Mouse (Mus musculus): ENCODE data around the gene Thoc5. TPM values are rescaled to one million over a fixed set of nuclear protein-coding genes. Genes with fewer than 3 reads are reported as not detected.

Gene Thoc5
- total RNA-seq, 2 experiments from 2014 or later: 33.3 to 33.6 TPM

DNA sequence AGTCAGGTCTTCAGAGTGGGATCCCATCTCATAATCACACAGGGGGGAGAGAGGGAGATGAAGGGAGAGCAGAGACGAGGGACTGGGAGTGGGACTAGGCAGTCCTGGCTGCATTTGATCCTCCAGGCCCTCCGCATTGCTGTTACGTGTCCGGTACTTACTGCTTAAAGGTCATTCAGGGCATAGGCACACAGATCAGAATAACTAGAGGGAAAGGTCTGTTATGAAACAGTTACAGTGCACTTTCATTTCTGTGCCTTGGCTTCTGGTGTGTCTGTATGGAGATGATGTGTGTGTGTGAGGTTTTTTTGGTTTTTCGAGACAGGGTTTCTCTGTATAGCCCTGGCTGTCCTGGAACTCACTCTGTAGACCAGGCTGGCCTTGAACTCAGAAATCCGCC lies 11.1 kb downstream of the Thoc5 start:
- DNase-seq: no peak

DNA sequence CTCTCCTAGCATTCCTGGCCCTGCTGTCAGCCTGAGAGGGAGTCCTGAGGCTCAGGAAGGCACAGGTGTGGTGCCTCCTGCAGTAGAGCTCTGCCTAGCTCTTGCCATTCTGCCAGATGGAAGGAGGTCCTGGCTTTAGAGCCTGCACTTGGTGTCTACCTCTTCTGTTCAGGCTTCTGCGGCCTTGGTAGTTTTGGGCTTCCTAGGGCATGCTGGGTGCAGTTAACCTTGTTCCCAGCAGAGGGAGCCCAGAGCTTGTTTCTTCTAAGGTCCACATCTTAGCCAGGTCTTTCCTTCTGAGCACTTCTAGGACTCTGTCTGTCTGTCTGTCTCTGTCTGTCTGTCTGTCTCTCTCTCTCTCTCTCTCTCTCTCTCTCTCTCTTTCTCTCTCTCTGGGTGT lies 20.9 kb downstream of the Thoc5 start:
- peak; percentile 68 to 78 for DNase-seq

DNA sequence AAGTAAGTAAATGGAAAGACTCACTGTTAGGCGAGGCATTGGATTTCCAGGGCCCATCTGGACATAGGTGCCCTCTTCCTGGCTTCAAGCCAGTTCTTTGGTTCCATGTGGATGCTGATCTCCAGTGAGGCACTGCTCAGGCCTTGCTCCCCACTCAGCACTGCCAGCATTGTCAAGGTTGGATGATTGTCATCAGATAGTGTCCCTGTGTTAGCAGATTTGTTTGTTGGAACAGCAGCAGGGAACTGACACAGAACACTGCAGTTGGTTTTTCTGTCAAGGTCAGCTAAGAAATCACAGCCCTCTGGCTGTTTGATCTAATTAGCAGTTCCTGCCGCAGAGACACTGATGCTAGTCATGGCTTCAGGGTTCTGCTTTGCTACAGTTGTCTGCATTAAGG lies 26.2 kb downstream of the Thoc5 start:
- peak; percentile 37 to 53 for DNase-seq

- DNase-seq: peak in 1 of 2 experiments; percentile 34
Measured at GRCm38 (mm10) chr11:4921751-4922150, 26.6 kb downstream of the Thoc5 start.

DNA sequence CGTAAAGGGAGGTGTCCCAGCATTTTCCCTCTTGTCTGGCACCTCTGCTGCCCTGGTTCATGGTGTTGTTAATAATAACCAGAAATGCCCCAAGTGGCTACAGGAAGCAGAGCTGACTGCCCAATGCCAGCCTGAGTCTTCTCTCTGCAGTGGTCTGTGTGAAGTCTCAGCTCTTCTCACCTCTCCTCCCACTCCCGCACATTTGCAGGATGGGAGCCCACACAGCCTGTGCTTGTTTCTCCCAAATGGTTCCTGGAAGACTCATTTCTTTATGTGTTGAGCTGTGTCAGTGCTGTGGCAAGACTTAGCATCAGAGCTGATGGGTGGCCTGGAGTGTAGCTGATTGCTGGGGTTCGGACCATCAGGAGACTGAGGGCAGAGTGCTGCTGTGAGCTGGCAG lies 32.1 kb downstream of the Thoc5 start:
- DNase-seq: no peak

DNA sequence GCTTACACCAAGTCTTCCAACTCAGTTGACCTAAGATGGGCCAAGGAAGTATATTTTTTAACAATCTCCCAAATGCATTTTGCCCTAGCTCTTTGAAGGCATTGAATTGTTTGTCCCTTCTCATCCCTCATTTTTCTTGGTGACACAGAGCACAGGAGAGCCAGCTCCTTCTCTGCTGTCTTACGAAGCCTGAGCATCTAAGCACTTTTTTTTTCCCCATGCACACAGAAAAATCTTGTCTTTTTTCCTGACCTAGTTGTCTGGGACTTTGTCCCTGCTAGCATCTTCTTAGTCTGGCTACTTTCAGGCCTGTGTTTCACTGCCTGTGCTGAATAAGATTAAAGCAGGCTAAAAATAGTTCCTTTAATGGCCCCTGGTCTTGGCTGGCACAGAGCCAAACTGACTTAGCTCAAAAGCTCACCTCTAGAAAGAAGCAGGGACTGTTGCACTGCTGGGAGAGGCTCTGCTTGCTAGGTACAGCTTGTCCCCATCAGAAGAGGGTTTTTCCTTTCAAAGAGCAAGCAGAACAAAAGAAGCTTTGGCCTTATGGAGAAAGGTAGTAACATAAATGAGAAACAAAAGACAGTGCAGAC lies 36.0 kb downstream of the Thoc5 start:
- DNase-seq: peak; percentile 59 to 72

DNA sequence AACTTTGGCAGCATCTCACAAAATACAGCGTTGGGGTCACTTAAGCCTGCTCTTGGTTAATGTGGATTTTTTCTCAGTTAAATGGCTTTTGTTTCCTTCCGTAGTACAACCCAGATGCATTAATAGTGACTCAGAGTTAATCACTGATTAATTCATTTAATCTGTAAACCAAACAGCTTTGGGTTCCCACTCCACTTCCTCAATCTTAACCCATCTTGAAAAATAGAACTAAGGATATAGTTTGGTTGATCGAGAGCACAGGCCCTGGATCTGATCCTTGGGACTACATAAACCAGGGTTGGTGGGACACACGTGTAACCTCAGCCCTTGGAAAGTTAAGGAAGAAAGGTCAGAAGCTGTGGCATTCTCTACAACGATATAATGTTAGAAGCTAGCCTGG lies 41.1 kb downstream of the Thoc5 start:
- no peak for DNase-seq

DNA sequence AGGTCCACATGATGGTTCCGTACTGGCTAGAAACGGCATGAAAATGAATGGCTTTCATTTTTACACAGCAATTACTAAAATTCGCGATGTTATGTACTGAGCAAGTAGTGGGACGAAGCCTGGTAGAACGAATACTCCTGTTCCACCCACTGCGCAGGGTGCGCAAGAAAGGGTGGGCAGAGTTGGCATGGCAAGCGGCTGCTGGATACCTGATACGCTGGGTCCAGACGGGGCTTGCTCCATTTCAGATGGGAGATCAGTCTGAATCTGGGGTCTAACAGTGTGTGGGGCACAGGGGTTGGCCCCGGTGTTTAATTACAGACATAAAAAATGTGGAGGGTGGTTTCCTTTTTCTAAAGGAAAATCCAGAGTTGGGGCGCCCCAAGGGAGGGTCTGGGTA lies 51.4 kb downstream of the Thoc5 start:
- no peak for DNase-seq

- peak; percentile 53 to 55 for DNase-seq
Measured at GRCm38 (mm10) chr11:4946947-4947812, 52.1 kb downstream of the Thoc5 start.

DNA sequence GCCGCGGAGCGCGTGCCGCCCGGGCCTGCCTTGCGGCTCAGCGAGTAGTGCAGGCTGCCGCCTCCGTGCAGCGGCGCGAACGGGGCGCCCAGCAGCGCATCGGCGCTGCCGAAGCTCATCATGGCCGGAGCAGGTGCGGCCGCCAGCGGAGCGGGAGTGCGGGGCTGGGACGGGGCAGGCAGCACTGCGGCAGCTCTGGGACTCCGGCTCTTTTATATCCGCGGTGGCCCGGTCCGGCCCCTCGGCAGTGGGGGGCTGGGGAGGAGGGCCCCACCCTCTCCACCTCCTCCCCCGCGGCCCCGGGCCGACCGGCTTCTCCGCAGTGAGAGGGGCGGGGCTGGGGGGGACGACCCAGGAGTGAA lies 52.7 kb downstream of the Thoc5 start, which contains the start of gene Nefh:
Gene Nefh (minus strand): TSS at position 252 of the 362 bp plus-strand sequence.
- peak in 1 of 2 experiments; percentile 26 for DNase-seq

- no peak for DNase-seq
Measured at GRCm38 (mm10) chr11:4948792-4949191, 53.7 kb downstream of the Thoc5 start.

- peak; percentile 67 to 74 for DNase-seq
Measured at GRCm38 (mm10) chr11:4949256-4950044, 54.3 kb downstream of the Thoc5 start.

DNA sequence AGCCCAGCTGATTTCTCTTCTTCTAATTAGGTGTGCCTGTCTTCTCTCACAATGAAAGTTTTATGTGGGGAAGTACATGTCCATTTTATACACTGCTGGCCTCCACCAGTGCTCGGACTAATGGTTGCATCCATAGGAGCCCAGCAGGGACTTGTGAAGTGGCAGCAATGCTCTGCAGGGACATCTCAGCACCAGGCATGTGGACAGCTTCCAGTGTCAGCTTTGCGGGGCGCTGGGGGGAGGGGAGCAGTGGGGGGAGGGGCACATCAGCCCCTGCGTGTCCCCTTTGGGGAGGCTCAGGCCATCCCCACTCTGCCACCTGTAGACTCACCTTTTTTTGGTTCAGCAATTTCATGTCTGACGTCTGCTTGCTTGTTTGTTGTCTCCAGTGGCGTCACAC lies 58.3 kb downstream of the Thoc5 start:
- no peak for DNase-seq

- no peak for DNase-seq
Measured at GRCm38 (mm10) chr11:4953918-4954317, 58.8 kb downstream of the Thoc5 start.

- DNase-seq: peak in 1 of 2 experiments; percentile 28
Measured at GRCm38 (mm10) chr11:4963099-4963808, 68.1 kb downstream of the Thoc5 start.

DNA sequence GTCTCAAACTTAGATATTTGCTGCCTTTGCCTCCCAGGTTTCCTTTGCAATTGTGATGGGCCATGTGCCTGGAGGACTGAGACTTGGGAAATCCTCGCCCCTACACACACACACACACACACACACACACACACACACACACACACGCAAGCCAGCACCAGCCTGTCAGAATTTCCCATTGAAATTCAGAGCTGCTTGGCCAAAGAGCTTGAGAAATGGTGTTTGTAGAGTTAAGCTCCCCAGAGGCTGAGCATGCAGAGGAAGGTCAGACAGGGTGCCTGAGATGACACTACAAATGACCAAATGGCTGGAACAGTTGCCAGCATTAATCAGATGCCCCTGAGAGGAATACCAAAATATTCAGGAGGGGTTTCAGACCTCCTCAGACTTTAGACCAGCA lies 71.2 kb downstream of the Thoc5 start:
- DNase-seq: no peak

DNA sequence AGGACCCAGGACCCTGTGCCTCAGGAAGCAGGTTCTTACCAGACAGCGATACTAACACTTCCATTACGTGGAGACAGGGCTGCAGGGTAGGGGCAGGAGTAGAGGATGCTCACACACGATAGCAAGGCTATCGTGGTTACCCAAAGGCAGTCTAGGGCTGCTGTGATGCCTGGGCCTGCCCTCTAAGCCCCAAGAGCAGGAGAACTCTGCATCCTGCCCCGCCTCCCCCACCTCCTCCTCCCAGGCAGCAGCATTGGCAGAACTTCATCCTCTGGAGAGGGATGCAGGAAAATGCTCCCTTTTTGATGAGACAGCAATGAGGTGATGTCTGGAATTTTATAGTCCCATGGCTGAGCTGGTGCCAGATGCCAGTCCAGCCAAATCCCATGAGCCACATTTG lies 71.8 kb downstream of the Thoc5 start:
- peak in 1 of 2 experiments; percentile 51 for DNase-seq

- DNase-seq: no peak
Measured at GRCm38 (mm10) chr11:4967549-4967948, 72.4 kb downstream of the Thoc5 start.

DNA sequence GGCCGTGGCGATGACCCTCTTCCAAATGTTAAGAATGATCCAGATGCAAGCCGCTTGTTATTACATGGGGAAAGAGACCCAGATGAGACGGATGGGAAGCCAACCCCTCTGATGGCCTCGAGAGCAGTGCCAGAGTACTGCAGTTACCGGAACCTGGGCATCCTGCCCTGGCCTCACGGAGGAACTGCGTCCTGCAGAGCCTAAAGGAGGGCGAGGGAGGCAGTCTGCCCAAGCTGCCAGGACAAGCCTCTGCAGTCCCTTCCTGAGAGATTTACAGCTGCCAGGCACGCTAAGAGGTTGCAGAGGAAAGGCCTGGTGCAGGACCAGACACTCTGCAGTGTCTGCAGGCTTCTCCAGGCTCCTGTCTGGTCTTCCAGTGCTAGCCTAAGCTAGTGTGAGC lies 73.3 kb downstream of the Thoc5 start:
- peak; percentile 58 to 67 for DNase-seq

GRCm38 (mm10) chr11:4972967-4973870 lies 78.1 kb downstream of the Thoc5 start:
- DNase-seq: peak; percentile 45 to 71

GRCm38 (mm10) chr11:4973871-4974256 lies 78.7 kb downstream of the Thoc5 start:
- DNase-seq: no peak
